Mouse (Mus musculus) thymus, adult 2 months (tissue): ENCODE measurements around the gene Rftn2.

Experiments used
- CTCF ChIP-seq: fragments of 200-500 bp; IDR thresholded peaks from 2 replicates; pipeline ENCODE4 v1.5.1; 2012; ENCODE audit warnings: mild to moderate bottlenecking, control low read depth, low read length, moderate library complexity, borderline replicate concordance; ENCODE audit not compliant: control insufficient read depth, poor library complexity, insufficient read depth; ENCODE audit errors: extremely low read depth
- POLR2A ChIP-seq: fragments of 200-500 bp; IDR thresholded peaks from 2 replicates; pipeline ENCODE4 v1.6.1; 2012; ENCODE audit warnings: mild to moderate bottlenecking, low read length, control low read depth, moderate library complexity; ENCODE audit not compliant: control insufficient read depth, poor library complexity, insufficient read depth; ENCODE audit errors: extremely low read depth

GRCm38 (mm10) chr1:55236890-55237642 is 10.5 kb upstream of the Rftn2 start, which contains the start of gene Mars2:
- TF ChIP-seq CTCF (peak; percentile 17; the same call in 1 of the 2 replicates), POLR2A (peak; percentile 72; the same call in 1 of the 2 replicates)
